Mouse (Mus musculus): ENCODE data around the gene Drosha.

- TF ChIP-seq CTCF (IDR thresholded peaks at IDR 0.05; ENCODE audit: low read depth, low read length): no peak
- TF ChIP-seq EP300 (IDR thresholded peaks at IDR 0.05; ENCODE audit: insufficient read depth, low read depth, low read length): no peak
- no peak for TF ChIP-seq POLR2A (IDR thresholded peaks at IDR 0.05; ENCODE audit: insufficient read depth, low read length)
Observed at GRCm38 (mm10) chr15:12968815-12969214, 144.2 kb downstream of the Drosha start.

Measured in ES-Bruce4 (cell line).